ENCODE assay signal across 21 mouse cellular contexts in genomic region chr12:99280291-99280690, GRCm38 (mm10).
DNase-seq lines count a peak whose midpoint lies in the region; ATAC-seq and TF ChIP-seq lines count a peak whose summit lies in the region.
"Had no signal": no experiment of that assay in that cellular context is flagged by ENCODE, and none has a peak within 500 bp of the region (broad histone marks: within the 10 kb centered on the region; RNA-seq: fewer than 3 reads in every experiment).

No protein-coding gene starts in this region.

- no peak overlapping the region for H3K9ac ChIP-seq in liver, embryonic 11.5 days (ENCODE audit: low read depth, low read length)
- H3K9ac ChIP-seq: forebrain, postnatal 0 days; hindbrain, embryonic 12.5 days; lung, embryonic 15.5 days; neural tube, embryonic 13.5 days had no signal

- no peak for TF ChIP-seq POLR2A in lung, adult 2 months (IDR thresholded peaks at IDR 0.05; ENCODE audit: borderline replicate concordance, extremely low read depth, low read depth, low read length)

- H3K27ac ChIP-seq in gastrocnemius, adult 2 months: peak overlapping the region; percentile 86
- 0 out of 2 replicates have a peak overlapping the region, but pooled peaks have one; percentile 22 for H3K27ac ChIP-seq in liver, embryonic 11.5 days (ENCODE audit: low read depth, low read length)
- H3K27ac ChIP-seq: hindbrain, embryonic 12.5 days; lung, embryonic 15.5 days; neural tube, embryonic 13.5 days had no signal

- peaks cover 23% of the 10 kb centered on the region for H3K4me1 ChIP-seq in liver, embryonic 11.5 days (replicated peaks; ENCODE audit: control insufficient read depth, insufficient read depth, low read length)
- peaks cover 7% of the 10 kb centered on the region for H3K4me1 ChIP-seq in lung, adult 2 months (ENCODE audit: control insufficient read depth, insufficient read depth, low read length)

- H3K9me3 ChIP-seq in liver, embryonic 11.5 days (ENCODE audit: control insufficient read depth, low read length): no peaks in the 10 kb centered on the region
- H3K9me3 ChIP-seq: hindbrain, embryonic 12.5 days; lung, embryonic 15.5 days; neural tube, embryonic 13.5 days had no signal

- H3K27me3 ChIP-seq in liver, embryonic 11.5 days (replicated peaks; ENCODE audit: control insufficient read depth, insufficient read depth, low read length): no peaks in the 10 kb centered on the region
- H3K27me3 ChIP-seq: hindbrain, embryonic 12.5 days; lung, embryonic 15.5 days; neural tube, embryonic 13.5 days; Patski had no signal

- intact Hi-C loops in gastrocnemius, adult 2 months (cut with DNase I): no loop called here
- intact Hi-C loops in gastrocnemius, postnatal 36 days (cut with DNase I): no loop called here

- H3K4me2 ChIP-seq in liver, embryonic 11.5 days: peak overlapping the region; percentile 31
- H3K4me2 ChIP-seq: hindbrain, embryonic 12.5 days; lung, embryonic 15.5 days; neural tube, embryonic 13.5 days had no signal

- 38% methylated on average over 4 of the region's 4 CpGs for WGBS in liver, embryonic 11.5 days
- 48% methylated on average over 4 of the region's 4 CpGs for whole genome bisulfite sequencing in lung, adult 2 months

- TF ChIP-seq CTCF in gastrocnemius, adult 2 months (IDR thresholded peaks at IDR 0.05): no peak
- no peak for TF ChIP-seq CTCF in lung, adult 2 months (IDR thresholded peaks at IDR 0.05; ENCODE audit: insufficient read depth, low read length)

- no peaks in the 10 kb centered on the region for H3K36me3 ChIP-seq in liver, embryonic 11.5 days (ENCODE audit: control insufficient read depth, insufficient read depth, low read length)
- H3K36me3 ChIP-seq: hindbrain, embryonic 12.5 days; lung, embryonic 15.5 days; neural tube, embryonic 13.5 days had no signal

- H3K4me3 ChIP-seq in gastrocnemius, adult 2 months: no peak overlapping the region
- H3K4me3 ChIP-seq in liver, embryonic 11.5 days (ENCODE audit: low read depth, low read length): no peak overlapping the region
- no peak overlapping the region for H3K4me3 ChIP-seq in lung, adult 2 months (replicated peaks; ENCODE audit: extremely low read depth, low read depth, low read length)
- H3K4me3 ChIP-seq: hindbrain, embryonic 12.5 days; lung, embryonic 15.5 days; neural tube, embryonic 13.5 days had no signal

- DNase-seq in gastrocnemius, adult 2 months: no peak
- no peak for DNase-seq in gastrocnemius, postnatal 36 days
- no peak for DNase-seq in liver, embryonic 11.5 days (ENCODE audit: low spot score)
- DNase-seq in liver: no peak
- DNase-seq in lung, adult 2 months: no peak
- no peak for DNase-seq in frontal cortex, postnatal 36 days (ENCODE audit: low spot score in 2 of 2)
- DNase-seq: adrenal gland, postnatal 25 days; cerebellum, adult 9-11 months; embryo, embryonic 11 days; forebrain, postnatal 0 days; gastrocnemius, postnatal 10 days; kidney, postnatal 10 days; right cerebral cortex, postnatal 14 days had no signal

- ATAC-seq in liver, embryonic 11.5 days (replicated peaks; ENCODE audit: low FRiP score): peak; percentile 79
- peak; percentile 59 for ATAC-seq in erythroblast, adult 5-6 weeks (replicated peaks; ENCODE audit: low FRiP score, poor library complexity, severe bottlenecking)
- ATAC-seq in megakaryocyte-erythroid progenitor cell, adult 5-6 weeks (replicated peaks; ENCODE audit: low FRiP score, low TSS enrichment, poor library complexity, severe bottlenecking): peak; percentile 87
- ATAC-seq: activated CD4-positive, CD25-positive, alpha-beta regulatory T cell, adult 4 months; forebrain, postnatal 0 days; intestine, embryonic 16.5 days; Patski had no signal
